Mouse (Mus musculus) liver, embryonic 11.5 days (tissue): ENCODE results near the gene Ppp2r3a. TPM values are rescaled to one million over a fixed set of nuclear protein-coding genes. Genes with fewer than 3 reads are reported as not detected.

Experiments used
- ATAC-seq: fragments of 200-750 bp; cut with Nextera tagmentation; replicated peaks from 2 replicates; pipeline ENCODE4 v1.8.0; 2017; ENCODE audit warnings: moderate number of reproducible peaks, mild to moderate bottlenecking, moderate TSS enrichment, moderate library complexity; ENCODE audit not compliant: low FRiP score
- DNase-seq: peaks from one replicate; pipeline ENCODE4 v3.0.0-alpha.2; 2017; ENCODE audit warnings: low spot score
- H3K27ac ChIP-seq: fragments of 300-500 bp; sonication (generic); 2 replicates; pipeline ENCODE4 v1.5.1; 2014; ENCODE audit warnings: mild to moderate bottlenecking, low read depth, low read length, control low read depth
- H3K27me3 ChIP-seq: fragments of 300-500 bp; sonication (generic); replicated peaks from 2 replicates; pipeline ENCODE4 v1.6.1; 2014; ENCODE audit warnings: low read length, mixed read lengths; ENCODE audit not compliant: control insufficient read depth, insufficient read depth
- H3K36me3 ChIP-seq: fragments of 300-500 bp; sonication (generic); 2 replicates; pipeline ENCODE4 v1.6.1; 2014; ENCODE audit warnings: mild to moderate bottlenecking, low read length, moderate library complexity, mixed read lengths; ENCODE audit not compliant: control insufficient read depth, insufficient read depth
- H3K4me1 ChIP-seq: fragments of 300-500 bp; sonication (generic); replicated peaks from 2 replicates; pipeline ENCODE4 v1.6.1; 2014; ENCODE audit warnings: low read length, mixed read lengths; ENCODE audit not compliant: control insufficient read depth, insufficient read depth
- H3K4me2 ChIP-seq: fragments of 300-500 bp; sonication (generic); 2 replicates; pipeline ENCODE4 v1.6.1; 2014; ENCODE audit warnings: mild to moderate bottlenecking, control low read depth, moderate library complexity
- H3K4me3 ChIP-seq: fragments of 300-500 bp; sonication (generic); 2 replicates; pipeline ENCODE4 v1.5.1; 2014; ENCODE audit warnings: low read depth, low read length, control low read depth
- H3K9ac ChIP-seq: fragments of 300-500 bp; sonication (generic); 2 replicates; pipeline ENCODE4 v1.6.1; 2014; ENCODE audit warnings: low read depth, low read length, control low read depth
- H3K9me3 ChIP-seq: fragments of 300-500 bp; sonication (generic); 2 replicates; pipeline ENCODE4 v1.6.1; 2016; ENCODE audit warnings: low read length, inconsistent platforms, mixed read lengths; ENCODE audit not compliant: control insufficient read depth
- WGBS: fragments of 180-500 bp; shearing (Covaris S2); extraction: QIAGEN DNeasy Blood & Tissue Kit; methylation state at CpG from one replicate; pipeline ENCODE4 v1.1.7; 2014; 5-methylcytosine and 5-hydroxymethylcytosine counted together
- polyA plus RNA-seq: library from polyadenylated mRNA; unstranded; fragments of >200 nt; fragmentation: Nextera tagmentation; extraction: Ambion mirVana; gene quantifications from 2 replicates; pipeline ENCODE4 v1.2.1, GENCODE M21; 2014

Gene Ppp2r3a
- polyA plus RNA-seq, 1 experiment from 2014 or later: 7.9 TPM

DNA sequence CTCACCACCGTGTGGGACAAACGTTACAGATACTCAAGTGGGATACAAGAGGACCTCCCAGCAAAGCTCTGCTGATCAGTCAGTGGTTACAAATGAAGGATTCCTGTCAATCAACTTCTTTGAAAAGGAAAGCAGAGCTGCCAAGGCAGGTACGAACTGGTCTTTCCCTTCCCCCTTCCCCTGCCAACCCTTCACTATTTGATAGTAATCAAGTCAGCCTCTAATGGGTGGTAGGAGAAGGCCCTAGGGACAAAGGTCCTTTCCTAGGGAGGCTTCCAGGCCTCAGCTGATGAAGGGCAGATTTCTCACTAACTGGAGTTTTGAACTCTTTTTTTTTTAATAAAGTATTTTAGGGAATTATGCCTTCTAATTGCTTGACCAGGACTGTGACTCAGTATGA is 11.2 kb upstream of the Ppp2r3a start:
- Histone ChIP-seq H3K27ac (no peak overlapping the region), H3K9me3 (no peaks in the 10 kb centered on the region), H3K4me3 (no peak overlapping the region), H3K4me2 (no peak overlapping the region), H3K9ac (no peak overlapping the region), H3K36me3 (no peaks in the 10 kb centered on the region), H3K27me3 (no peaks in the 10 kb centered on the region), H3K4me1 (no peaks in the 10 kb centered on the region)
- WGBS: 90% methylated on average over 3 of the region's 3 CpGs
- DNase-seq: no peak
- ATAC-seq: no peak

DNA sequence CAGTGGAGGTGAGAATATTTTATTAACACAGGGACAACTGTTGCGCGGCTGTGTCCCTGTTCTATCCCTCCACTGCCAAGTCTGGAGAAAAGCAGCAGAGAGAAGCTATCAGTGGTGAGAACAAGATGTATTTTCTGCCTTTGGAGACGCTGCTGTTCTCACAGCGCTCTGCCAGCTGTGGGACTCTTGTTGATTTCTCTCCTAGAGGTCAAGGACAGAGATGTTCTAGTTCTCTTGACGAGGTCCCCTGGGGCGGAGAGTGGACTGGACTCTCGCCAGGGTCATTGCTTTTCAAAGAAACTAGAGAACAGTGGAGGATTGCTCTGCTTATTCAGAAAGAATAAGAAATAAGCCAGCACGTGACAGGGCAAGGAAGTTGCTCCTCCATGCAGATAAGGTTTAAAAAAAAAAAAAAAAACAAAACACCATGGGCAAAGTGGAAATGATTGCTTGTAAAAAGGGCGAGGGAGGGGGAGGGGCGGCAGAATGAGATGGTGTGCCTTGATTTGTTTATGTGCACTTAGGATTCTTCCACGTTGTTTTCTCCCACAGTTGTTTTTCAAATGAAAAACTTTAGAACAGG is 10.5 kb upstream of the Ppp2r3a start:
- ATAC-seq: no peak
- Histone ChIP-seq H3K36me3 (no peaks in the 10 kb centered on the region), H3K9ac (no peak overlapping the region), H3K4me1 (no peaks in the 10 kb centered on the region), H3K4me3 (no peak overlapping the region), H3K9me3 (no peaks in the 10 kb centered on the region), H3K27ac (no peak overlapping the region), H3K4me2 (no peak overlapping the region), H3K27me3 (no peaks in the 10 kb centered on the region)
- DNase-seq: no peak
- 60% methylated on average over 11 of the region's 11 CpGs for WGBS

DNA sequence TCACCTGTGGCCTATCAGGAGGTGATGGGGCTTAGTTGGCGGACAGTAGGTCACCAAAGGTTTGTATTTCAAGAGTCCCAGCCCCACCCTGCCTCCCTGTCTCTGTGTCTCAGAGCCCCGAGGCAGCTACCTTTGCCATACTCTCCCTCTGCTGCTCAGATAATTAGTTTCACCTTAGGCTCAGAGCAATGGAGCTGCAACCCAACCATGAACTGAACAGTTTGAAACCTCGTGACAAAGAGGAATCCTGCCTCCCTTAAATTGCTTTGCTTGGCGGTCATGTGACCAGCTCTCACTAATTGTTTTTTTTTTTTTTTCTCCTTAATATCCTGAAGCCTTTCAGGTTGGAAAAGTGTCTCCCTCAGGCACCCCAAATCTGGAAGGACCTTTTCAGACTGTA is 9.8 kb upstream of the Ppp2r3a start:
- DNase-seq (no peak), ATAC-seq (no peak)
- no peaks in the 10 kb centered on the region for H3K36me3 ChIP-seq
- H3K9me3 ChIP-seq: no peaks in the 10 kb centered on the region
- H3K27ac ChIP-seq: no peak overlapping the region
- H3K4me1 ChIP-seq: no peaks in the 10 kb centered on the region
- H3K4me2 ChIP-seq: no peak overlapping the region
- H3K27me3 ChIP-seq: no peaks in the 10 kb centered on the region
- no peak overlapping the region for H3K4me3 ChIP-seq
- H3K9ac ChIP-seq: no peak overlapping the region
- 75% methylated on average over 4 of the region's 4 CpGs for WGBS

DNA sequence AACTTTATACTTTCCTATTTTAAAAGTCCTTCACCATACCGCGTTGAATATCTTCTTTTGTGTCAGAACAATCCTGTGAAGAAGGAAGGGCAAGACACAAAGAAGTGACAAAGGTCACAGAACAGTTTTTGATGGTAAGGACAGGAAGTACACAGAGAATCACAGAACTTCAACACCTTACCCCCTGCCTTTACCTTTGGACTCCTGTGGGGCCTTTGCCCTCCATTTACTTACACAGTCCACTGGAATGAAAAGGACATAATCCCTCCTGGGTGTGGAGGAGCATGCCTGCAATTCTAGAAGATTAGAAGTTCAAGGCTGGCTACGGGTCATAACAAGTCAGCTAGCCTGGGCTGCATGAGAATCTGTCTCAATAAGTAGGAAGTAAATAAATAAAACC is 1.5 kb upstream of the Ppp2r3a start:
- H3K4me3 ChIP-seq: no peak overlapping the region
- H3K27me3 ChIP-seq: no peaks in the 10 kb centered on the region
- H3K27ac ChIP-seq: no peak overlapping the region
- no peak overlapping the region for H3K4me2 ChIP-seq
- H3K36me3 ChIP-seq: no peaks in the 10 kb centered on the region
- H3K9me3 ChIP-seq: no peaks in the 10 kb centered on the region
- H3K9ac ChIP-seq: no peak overlapping the region
- ATAC-seq (no peak), DNase-seq (no peak)
- H3K4me1 ChIP-seq: peaks cover 8% of the 10 kb centered on the region
- 71% methylated on average over 3 of the region's 3 CpGs for WGBS

DNA sequence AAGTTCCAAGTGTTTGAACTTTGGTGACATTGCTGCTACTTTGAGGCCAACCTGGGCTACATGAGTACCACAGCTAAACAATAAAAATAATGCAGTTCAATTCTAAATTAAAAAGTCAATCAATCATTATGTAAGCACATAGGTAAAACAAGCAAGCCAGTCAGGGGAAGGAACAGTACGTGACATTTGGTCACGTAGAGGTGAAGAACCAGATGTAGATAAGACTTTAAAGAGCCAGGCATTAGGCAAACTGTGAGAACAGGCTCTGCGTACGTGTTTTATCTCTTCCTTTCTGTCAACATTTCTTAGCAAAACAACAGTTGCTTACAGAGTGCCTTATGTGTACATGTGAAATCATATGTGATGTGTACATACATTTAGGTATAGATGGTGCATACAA is 946 bp upstream of the Ppp2r3a start:
- Histone ChIP-seq H3K9ac (no peak overlapping the region), H3K4me2 (peak overlapping the region; percentile 95; the same call in 1 of the 2 replicates), H3K9me3 (no peaks in the 10 kb centered on the region), H3K4me3 (no peak overlapping the region), H3K27ac (no peak overlapping the region), H3K4me1 (peaks cover 8% of the 10 kb centered on the region), H3K36me3 (no peaks in the 10 kb centered on the region), H3K27me3 (no peaks in the 10 kb centered on the region)
- WGBS: 12% methylated on average over 4 of the region's 4 CpGs
- DNase-seq: no peak
- no peak; the same call in 1 of the 2 replicates for ATAC-seq

DNA sequence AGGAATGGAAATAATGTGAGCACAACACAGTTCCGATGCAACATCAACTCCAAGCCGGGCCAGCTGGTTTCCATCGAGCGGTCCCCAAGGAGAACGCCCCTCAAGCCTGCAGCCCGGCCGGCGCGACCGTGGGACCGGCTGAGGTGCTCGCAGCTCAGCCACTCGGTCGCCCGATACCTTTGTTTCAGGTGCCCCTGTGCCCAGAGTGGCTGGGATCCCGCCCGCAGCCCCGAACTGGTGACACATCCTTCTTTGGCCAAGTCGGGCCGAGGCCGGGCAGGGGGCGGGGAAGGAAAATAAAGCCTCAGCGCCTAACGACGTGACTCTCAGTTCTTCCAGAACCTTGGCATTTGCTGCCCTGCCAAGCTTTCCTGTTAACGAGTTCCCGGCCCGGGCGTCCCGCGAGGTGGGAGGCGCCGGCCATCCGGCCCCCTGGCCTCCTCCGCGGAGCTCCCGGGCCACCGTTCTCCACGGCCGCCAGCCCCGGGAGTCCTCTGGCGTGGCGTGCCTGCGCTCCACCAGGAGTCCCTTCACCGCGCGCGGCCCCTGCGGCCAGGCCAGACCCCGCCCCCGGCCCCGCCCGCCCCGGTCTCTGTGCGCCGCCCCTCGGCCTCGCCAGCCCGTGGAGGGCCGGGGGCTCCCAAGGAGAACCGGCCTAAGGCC is 483 bp downstream of the Ppp2r3a start:
- WGBS: under 1% methylated on average over 54 of the region's 61 CpGs
- Histone ChIP-seq H3K4me1 (peaks cover 8% of the 10 kb centered on the region), H3K36me3 (no peaks in the 10 kb centered on the region), H3K4me2 (peak overlapping the region; percentile 95), H3K27ac (peak overlapping the region; percentile 78; the same call in 1 of the 2 replicates), H3K9me3 (no peaks in the 10 kb centered on the region), H3K27me3 (no peaks in the 10 kb centered on the region), H3K9ac (peak overlapping the region; percentile 69), H3K4me3 (peak overlapping the region; percentile 73)
- peak; percentile 85 for DNase-seq
- peak; percentile 95 for ATAC-seq

DNA sequence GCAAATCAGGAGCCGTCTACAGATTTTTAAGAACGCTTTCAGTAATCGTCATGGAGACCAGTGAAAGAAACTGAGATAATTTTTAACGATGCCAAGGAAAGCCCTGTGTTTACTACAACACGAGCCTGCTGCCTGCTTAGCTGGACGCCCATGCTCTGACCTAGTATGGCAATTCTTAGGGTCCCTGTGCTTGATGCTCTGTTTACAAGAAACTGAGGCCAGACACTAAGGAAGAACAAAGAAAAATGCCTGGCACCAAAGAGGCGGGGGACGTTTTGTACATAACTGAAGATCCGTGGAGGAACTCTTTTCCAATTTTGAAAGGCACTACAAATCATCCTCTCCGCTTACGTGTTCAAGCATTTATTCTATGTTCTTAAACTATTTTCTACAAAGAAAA is 1.1 kb downstream of the Ppp2r3a start:
- no peaks in the 10 kb centered on the region for H3K36me3 ChIP-seq
- peak overlapping the region; percentile 95 for H3K4me2 ChIP-seq
- H3K27ac ChIP-seq: no peak overlapping the region
- ATAC-seq (no peak), DNase-seq (no peak)
- H3K9ac ChIP-seq: peak overlapping the region; percentile 69
- no peaks in the 10 kb centered on the region for H3K9me3 ChIP-seq
- no peaks in the 10 kb centered on the region for H3K27me3 ChIP-seq
- peak overlapping the region; percentile 73 for H3K4me3 ChIP-seq
- WGBS: 23% methylated on average over 11 of the region's 11 CpGs
- H3K4me1 ChIP-seq: peaks cover 8% of the 10 kb centered on the region

DNA sequence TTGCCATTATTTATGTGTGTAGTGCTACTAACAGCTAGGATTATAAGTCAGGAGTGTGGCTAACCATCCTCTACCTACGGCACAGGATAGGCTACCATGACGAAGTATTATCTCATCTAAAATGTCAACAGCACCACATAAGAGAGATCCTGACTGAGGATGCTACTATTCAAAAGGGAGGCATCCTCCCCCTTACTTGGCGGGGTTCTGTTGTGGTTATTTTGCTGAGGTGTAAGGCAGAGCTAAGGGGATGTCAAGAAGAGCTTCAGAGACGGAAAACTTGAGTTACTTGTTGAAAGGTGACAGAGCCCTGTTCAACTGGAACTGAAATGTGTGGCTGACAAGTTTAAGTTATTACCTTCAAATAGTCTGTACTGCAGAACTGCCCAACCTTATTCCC is 2.0 kb downstream of the Ppp2r3a start:
- peak overlapping the region; percentile 95; the same call in 1 of the 2 replicates for H3K4me2 ChIP-seq
- H3K9ac ChIP-seq: no peak overlapping the region
- no peak overlapping the region for H3K27ac ChIP-seq
- H3K4me1 ChIP-seq: peaks cover 8% of the 10 kb centered on the region
- DNase-seq (no peak), ATAC-seq (no peak)
- H3K9me3 ChIP-seq: no peaks in the 10 kb centered on the region
- H3K36me3 ChIP-seq: no peaks in the 10 kb centered on the region
- H3K27me3 ChIP-seq: no peaks in the 10 kb centered on the region
- H3K4me3 ChIP-seq: no peak overlapping the region
- WGBS: 68% methylated on average over 4 of the region's 4 CpGs

DNA sequence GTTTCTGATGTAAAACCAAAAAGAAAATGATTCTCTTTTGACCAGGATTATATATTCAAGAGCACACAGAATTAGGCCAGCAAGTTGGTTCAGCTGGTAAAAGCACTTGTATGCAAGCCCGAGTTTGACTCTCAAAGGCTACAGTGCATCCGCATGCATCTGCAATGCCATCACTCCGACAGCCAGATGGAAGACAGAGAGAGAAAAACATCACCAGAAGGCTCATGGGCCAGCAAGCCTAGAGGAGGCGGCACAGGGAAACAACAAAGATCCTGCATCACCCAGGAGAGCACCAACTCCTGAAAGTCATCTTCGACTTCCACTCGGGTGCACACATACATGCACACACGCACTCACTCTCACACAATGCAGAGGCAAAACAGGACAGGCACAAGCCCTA is 4.1 kb downstream of the Ppp2r3a start:
- 83% methylated on average over 7 of the region's 7 CpGs for WGBS
- ATAC-seq (no peak), DNase-seq (no peak)
- Histone ChIP-seq H3K36me3 (no peaks in the 10 kb centered on the region), H3K9ac (no peak overlapping the region), H3K27ac (no peak overlapping the region), H3K27me3 (no peaks in the 10 kb centered on the region), H3K9me3 (no peaks in the 10 kb centered on the region), H3K4me2 (no peak overlapping the region), H3K4me1 (peaks cover 8% of the 10 kb centered on the region), H3K4me3 (no peak overlapping the region)
